Mouse (Mus musculus): ENCODE data around the gene Slc38a3.

The Slc38a3 gene

GRCm38 (mm10) chr9:107620954-107621353, 48.4 kb downstream of the Slc38a3 start:
- no peak for DNase-seq (ENCODE audit: low read depth in 2 of 2, low spot score in 2 of 2)

GRCm38 (mm10) chr9:107619546-107619879, 49.8 kb downstream of the Slc38a3 start:
- DNase-seq (ENCODE audit: low read depth in 2 of 2, low spot score in 2 of 2) = no peak

- DNase-seq (ENCODE audit: low read depth in 2 of 2, low spot score in 2 of 2) = no peak
These were observed 50.4 kb downstream of the Slc38a3 start for GRCm38 (mm10) chr9:107618778-107619545.

- no peak for DNase-seq (ENCODE audit: low read depth in 2 of 2, low spot score in 2 of 2)
These were observed 51.2 kb downstream of the Slc38a3 start for GRCm38 (mm10) chr9:107618098-107618497.

GRCm38 (mm10) chr9:107617461-107617860, 51.9 kb downstream of the Slc38a3 start:
- DNase-seq (ENCODE audit: low read depth in 2 of 2, low spot score in 2 of 2) = no peak

GRCm38 (mm10) chr9:107615035-107615434, 54.3 kb downstream of the Slc38a3 start:
- no peak for DNase-seq (ENCODE audit: low read depth in 2 of 2, low spot score in 2 of 2)

- no peak for DNase-seq (ENCODE audit: low read depth in 2 of 2, low spot score in 2 of 2)
These were observed 56.3 kb downstream of the Slc38a3 start for GRCm38 (mm10) chr9:107612945-107613569.

GRCm38 (mm10) chr9:107612191-107612944, 57.0 kb downstream of the Slc38a3 start:
- peak; percentile 95 to 96 for DNase-seq (ENCODE audit: low read depth in 2 of 2, low spot score in 2 of 2)

GRCm38 (mm10) chr9:107611456-107612190, 57.7 kb downstream of the Slc38a3 start:
- DNase-seq (ENCODE audit: low read depth in 2 of 2, low spot score in 2 of 2) = no peak

- DNase-seq (ENCODE audit: low read depth in 2 of 2, low spot score in 2 of 2) = no peak
These were observed 59.9 kb downstream of the Slc38a3 start for GRCm38 (mm10) chr9:107609433-107609830.

- no peak for DNase-seq (ENCODE audit: low read depth in 2 of 2, low spot score in 2 of 2)
These were observed 60.4 kb downstream of the Slc38a3 start, which contains the start of gene Sema3b for GRCm38 (mm10) chr9:107608741-107609432. Gene Sema3b (minus strand): TSS chr9:107609229.

GRCm38 (mm10) chr9:107607653-107608245, 61.6 kb downstream of the Slc38a3 start:
- no peak for DNase-seq (ENCODE audit: low read depth in 2 of 2, low spot score in 2 of 2)

- no peak for DNase-seq (ENCODE audit: low read depth in 2 of 2, low spot score in 2 of 2)
These were observed 62.3 kb downstream of the Slc38a3 start for GRCm38 (mm10) chr9:107607036-107607435.

GRCm38 (mm10) chr9:107606591-107606990, 62.7 kb downstream of the Slc38a3 start:
- no peak for DNase-seq (ENCODE audit: low read depth in 2 of 2, low spot score in 2 of 2)

GRCm38 (mm10) chr9:107605041-107605661, 64.2 kb downstream of the Slc38a3 start:
- no peak for DNase-seq (ENCODE audit: low read depth in 2 of 2, low spot score in 2 of 2)

- DNase-seq (ENCODE audit: low read depth in 2 of 2, low spot score in 2 of 2) = no peak
These were observed 66.1 kb downstream of the Slc38a3 start for GRCm38 (mm10) chr9:107603251-107603650.

GRCm38 (mm10) chr9:107602068-107602648, 67.2 kb downstream of the Slc38a3 start:
- peak; percentile 89 to 90 for DNase-seq (ENCODE audit: low read depth in 2 of 2, low spot score in 2 of 2)

GRCm38 (mm10) chr9:107601275-107601674, 68.1 kb downstream of the Slc38a3 start:
- no peak for DNase-seq (ENCODE audit: low read depth in 2 of 2, low spot score in 2 of 2)

GRCm38 (mm10) chr9:107600745-107601144, 68.6 kb downstream of the Slc38a3 start:
- no peak for DNase-seq (ENCODE audit: low read depth in 2 of 2, low spot score in 2 of 2)
